In genomic region chr5:89727497-89728057, GRCm38 (mm10) we compare ENCODE assay signal across 30 mouse cellular contexts.
DNase-seq lines count a peak whose midpoint lies in the region; ATAC-seq lines count a peak whose summit lies in the region.
"Had no signal": no experiment of that assay in that cellular context is flagged by ENCODE, and none has a peak within 500 bp of the region (broad histone marks: within the 10 kb centered on the region; RNA-seq: fewer than 3 reads in every experiment).

No protein-coding gene starts in this region.

- ATAC-seq in forebrain, embryonic 15.5 days (replicated peaks) = no peak
- ATAC-seq in heart, embryonic 14.5 days (ENCODE audit: insufficient number of reproducible peaks, insufficient read depth, low FRiP score, low read depth) = no peak
- ATAC-seq: forebrain, embryonic 13.5 days; inflammation-experienced regulatory T-cells, adult 6 months; midbrain, embryonic 13.5 days had no signal

- no peak overlapping the region for H3K9ac ChIP-seq in forebrain, embryonic 15.5 days (replicated peaks)
- no peak overlapping the region for H3K9ac ChIP-seq in heart, embryonic 14.5 days (ENCODE audit: low read length)
- H3K9ac ChIP-seq: forebrain, embryonic 13.5 days; hindbrain, embryonic 15.5 days; liver, embryonic 14.5 days; midbrain, embryonic 13.5 days; neural tube, embryonic 13.5 days had no signal

- no peak overlapping the region for H3K4me3 ChIP-seq in forebrain, embryonic 15.5 days
- no peak overlapping the region for H3K4me3 ChIP-seq in forebrain, embryonic 10.5 days
- no peak overlapping the region for H3K4me3 ChIP-seq in heart, embryonic 14.5 days (ENCODE audit: control insufficient read depth in 1 of 2, insufficient read depth in 1 of 2, low read depth in 1 of 2, low read length in 2 of 2)
- no peak overlapping the region for H3K4me3 ChIP-seq in heart, embryonic 10.5 days
- H3K4me3 ChIP-seq: erythroblast, embryonic 14.5 days; forebrain, embryonic 13.5 days; hindbrain, embryonic 10.5 days; hindbrain, embryonic 15.5 days; midbrain, embryonic 13.5 days; neural tube, embryonic 13.5 days had no signal

- H3K36me3 ChIP-seq in forebrain, embryonic 15.5 days = no peaks in the 10 kb centered on the region
- H3K36me3 ChIP-seq in forebrain, embryonic 10.5 days (replicated peaks) = peaks cover 5% of the 10 kb centered on the region; the same call in 1 of the 2 replicates
- H3K36me3 ChIP-seq in heart, embryonic 14.5 days (ENCODE audit: control insufficient read depth, insufficient read depth, low read length) = no peaks in the 10 kb centered on the region
- H3K36me3 ChIP-seq in heart, embryonic 10.5 days = no peaks in the 10 kb centered on the region
- H3K36me3 ChIP-seq: G1E; hindbrain, embryonic 10.5 days; hindbrain, embryonic 15.5 days; midbrain, embryonic 13.5 days; neural tube, embryonic 13.5 days had no signal

- H3K4me1 ChIP-seq in forebrain, embryonic 15.5 days = no peaks in the 10 kb centered on the region
- H3K4me1 ChIP-seq in forebrain, embryonic 10.5 days = no peaks in the 10 kb centered on the region
- H3K4me1 ChIP-seq in heart, embryonic 14.5 days (ENCODE audit: control insufficient read depth in 2 of 2, insufficient read depth in 2 of 2, low read length in 2 of 2) = peaks cover 2 to 13% of the 10 kb centered on the region in 2 experiments; a peak in 3 of 4 replicates
- no peaks in the 10 kb centered on the region for H3K4me1 ChIP-seq in heart, embryonic 10.5 days
- H3K4me1 ChIP-seq: forebrain, embryonic 13.5 days; hindbrain, embryonic 10.5 days; hindbrain, embryonic 15.5 days; midbrain, embryonic 13.5 days; neural tube, embryonic 13.5 days had no signal

- H3K4me2 ChIP-seq in forebrain, embryonic 15.5 days (replicated peaks) = no peak overlapping the region
- 0 out of 2 replicates have a peak overlapping the region, but pooled peaks have one; percentile 16 for H3K4me2 ChIP-seq in heart, embryonic 14.5 days (ENCODE audit: low read length)
- H3K4me2 ChIP-seq: forebrain, embryonic 13.5 days; hindbrain, embryonic 15.5 days; midbrain, embryonic 13.5 days; neural tube, embryonic 13.5 days had no signal

- WGBS in forebrain, embryonic 15.5 days = 72% methylated on average over 6 of the region's 6 CpGs
- WGBS in forebrain, embryonic 10.5 days = 85% methylated on average over 6 of the region's 6 CpGs
- 44% methylated on average over 6 of the region's 6 CpGs for WGBS in heart, embryonic 14.5 days
- WGBS in heart, embryonic 10.5 days = 80% methylated on average over 6 of the region's 6 CpGs
- WGBS in large intestine, adult 2 months = 30% methylated on average over 6 of the region's 6 CpGs

- peak overlapping the region; percentile 53 for H3K27ac ChIP-seq in forebrain, embryonic 15.5 days (replicated peaks)
- H3K27ac ChIP-seq in forebrain, embryonic 10.5 days = no peak overlapping the region
- peak overlapping the region in 1 of 2 experiments; percentile 41; a peak in 1 of 4 replicates for H3K27ac ChIP-seq in heart, embryonic 14.5 days (replicated peaks in 1 of 2; ENCODE audit: control insufficient read depth in 1 of 2, insufficient read depth in 1 of 2, low read depth in 2 of 2, low read length in 2 of 2)
- no peak overlapping the region for H3K27ac ChIP-seq in heart, embryonic 10.5 days
- H3K27ac ChIP-seq: forebrain, embryonic 13.5 days; hindbrain, embryonic 10.5 days; hindbrain, embryonic 15.5 days; kidney, postnatal 0 days; liver, embryonic 14.5 days; macrophage; midbrain, embryonic 13.5 days; neural tube, embryonic 13.5 days had no signal

- DNase-seq in forebrain, embryonic 10.5 days (ENCODE audit: extremely low spot score, low spot score) = no peak
- DNase-seq in heart, embryonic 10.5 days (ENCODE audit: low spot score) = no peak
- DNase-seq in brain, adult 2 months (ENCODE audit: low read depth, low spot score) = peak; percentile 69
- DNase-seq in large intestine, adult 2 months (ENCODE audit: low read depth, low spot score) = peak; percentile 82
- no peak for DNase-seq in B cell, adult 2 months
- DNase-seq: adrenal gland, adult 8-10 months; cerebellum, adult 11-12 months; cerebellum, postnatal 14 days; gastrocnemius, postnatal 14 days; kidney, adult 8-10 months; kidney, postnatal 4 days; layer of hippocampus, postnatal 36 days; left cerebral cortex, postnatal 4 days; lung, adult 2 months; lung, postnatal 10 days; retina, postnatal 1 day; right cerebral cortex, postnatal 14 days had no signal

- no peaks in the 10 kb centered on the region for H3K9me3 ChIP-seq in forebrain, embryonic 15.5 days
- peaks cover 12% of the 10 kb centered on the region for H3K9me3 ChIP-seq in forebrain, embryonic 10.5 days
- peaks cover 3% of the 10 kb centered on the region for H3K9me3 ChIP-seq in heart, embryonic 14.5 days (ENCODE audit: control insufficient read depth, low read length)
- H3K9me3 ChIP-seq in heart, embryonic 10.5 days = no peaks in the 10 kb centered on the region; the same call in 1 of the 2 replicates
- H3K9me3 ChIP-seq: G1E; hindbrain, embryonic 15.5 days; midbrain, embryonic 13.5 days had no signal

- H3K27me3 ChIP-seq in forebrain, embryonic 15.5 days = no peaks in the 10 kb centered on the region
- H3K27me3 ChIP-seq in forebrain, embryonic 10.5 days (ENCODE audit: poor library complexity, severe bottlenecking) = no peaks in the 10 kb centered on the region
- H3K27me3 ChIP-seq in heart, embryonic 14.5 days (ENCODE audit: control insufficient read depth, insufficient read depth, low read length) = no peaks in the 10 kb centered on the region
- no peaks in the 10 kb centered on the region for H3K27me3 ChIP-seq in heart, embryonic 10.5 days (ENCODE audit: insufficient read depth, poor library complexity, severe bottlenecking)
- H3K27me3 ChIP-seq: forebrain, embryonic 13.5 days; hindbrain, embryonic 15.5 days; midbrain, embryonic 13.5 days; neural tube, embryonic 13.5 days had no signal

Comparison
In these comparisons a context has a peak if more than half of its experiments do, and no peak if none do; other contexts are left out.
1. DNase-seq: peak in brain, adult 2 months (single experiment) and large intestine, adult 2 months (single experiment); none in forebrain, embryonic 10.5 days (single experiment), heart, embryonic 10.5 days (single experiment) and B cell, adult 2 months (0 of 2).